Mouse (Mus musculus) gastrocnemius, postnatal 25 days (tissue): Measurements from ENCODE around the gene Cenph. TPM values are rescaled to one million over a fixed set of nuclear protein-coding genes. Genes with fewer than 3 reads are reported as not detected.
"Not testable (repeated sequence)": the region's sequence is repeated elsewhere in the genome, so short reads cannot be mapped to it uniquely, and the experiment has no call there.

ENCODE experiments used
- DNase-seq: peaks from one replicate; pipeline ENCODE4 v3.0.0; 2022
- total RNA-seq, 2 experiments: library from RNA; stranded (reverse); gene quantifications; 1 replicate in 1 of 2; 2 replicates in 1 of 2; pipeline ENCODE4 v1.2.3; 2021

The Cenph gene
- total RNA-seq, 2 experiments from 2014 or later = not detected

DNA sequence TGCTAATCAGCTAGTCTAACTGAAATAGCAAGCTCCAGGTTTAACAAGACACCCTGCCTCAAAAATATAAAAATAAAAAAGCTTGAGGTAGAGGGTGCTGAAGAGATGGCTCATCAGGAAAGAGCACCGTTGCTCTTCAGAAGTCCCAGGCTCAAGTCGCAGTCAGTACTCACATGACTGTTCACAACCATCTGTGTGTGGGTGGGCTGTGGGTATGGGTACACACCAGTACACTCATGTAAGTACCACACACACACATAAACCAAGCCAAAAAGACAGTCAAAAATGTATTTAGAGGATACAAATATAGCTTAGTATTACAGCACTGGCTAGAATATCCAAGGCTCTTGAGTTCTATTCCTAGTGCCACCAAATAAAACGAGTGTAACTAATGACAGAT is 29.6 kb downstream of the Cenph start:
- DNase-seq = no peak

DNA sequence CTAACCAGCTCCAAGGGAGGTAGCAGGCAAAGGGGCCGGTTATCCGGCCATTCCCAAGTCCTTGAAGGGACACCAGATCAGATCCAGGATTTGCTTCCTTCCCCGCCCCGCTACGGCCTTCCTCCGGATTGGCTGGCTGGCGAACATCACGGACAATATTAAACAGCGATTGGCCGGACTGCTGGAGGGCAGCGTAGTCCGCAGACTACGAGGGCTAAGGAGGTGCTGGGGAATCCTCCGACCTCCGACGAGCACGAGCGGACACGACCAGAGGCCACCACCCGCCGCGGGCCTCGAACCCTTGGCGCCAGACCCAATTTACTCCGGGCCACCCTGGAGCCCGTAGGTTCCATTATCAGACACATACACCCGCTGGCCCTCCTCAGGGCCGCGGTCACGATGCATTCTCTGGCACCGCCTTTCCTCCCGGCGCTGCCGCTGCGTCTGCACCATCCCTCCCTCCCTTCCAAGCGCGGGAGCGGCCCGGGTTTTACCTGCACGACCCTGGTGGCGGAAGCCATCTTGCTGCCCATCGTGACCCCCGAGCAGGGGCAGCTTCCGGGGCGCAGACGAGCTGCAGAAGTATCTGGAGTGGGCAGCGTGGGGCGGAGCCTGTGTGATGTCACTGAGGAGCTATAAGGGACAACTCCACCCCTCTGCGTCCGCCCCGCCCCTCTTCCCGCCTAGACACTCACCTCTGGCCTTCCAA is 31.5 kb downstream of the Cenph start, which contains the start of gene Mrps36:
Gene Mrps36 (minus strand): TSS at position 624 of the 709 bp plus-strand sequence.
- peak; percentile 91 for DNase-seq

DNA sequence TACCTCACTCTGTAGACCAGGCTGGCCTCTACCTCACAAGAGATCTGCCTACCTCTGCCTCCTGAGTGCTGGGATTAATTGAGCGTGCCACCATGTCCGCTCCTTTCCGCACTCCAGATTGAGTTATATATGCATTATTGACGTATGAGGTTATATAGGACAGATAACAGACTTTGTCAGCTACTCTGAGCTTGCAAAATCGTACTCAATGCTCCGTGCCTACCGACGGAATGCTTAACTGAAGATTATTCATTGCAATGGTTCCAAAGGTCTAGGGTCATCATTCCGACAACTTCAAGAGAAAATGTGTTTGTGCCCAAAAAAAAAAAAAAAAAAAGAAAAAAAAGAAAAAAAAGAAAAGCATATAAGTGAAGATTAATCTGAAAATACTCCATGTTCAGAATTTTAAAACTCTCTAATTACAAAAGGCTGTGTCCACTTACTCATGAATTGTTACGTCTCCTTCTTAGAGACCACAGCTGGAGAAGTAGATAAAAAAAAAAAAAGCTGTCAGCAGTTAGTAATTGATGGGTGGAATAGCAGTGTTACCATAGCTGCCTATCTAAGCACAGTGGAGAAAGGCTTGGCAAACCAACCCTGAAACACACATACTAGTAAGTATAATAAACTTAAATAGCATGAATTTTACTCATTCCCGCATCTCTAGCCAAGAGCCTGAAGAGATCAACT is 32.2 kb downstream of the Cenph start:
- DNase-seq = no peak

- no peak for DNase-seq
These were observed 32.9 kb downstream of the Cenph start for GRCm38 (mm10) chr13:100742831-100743230.

- no peak for DNase-seq
These were observed 42.9 kb downstream of the Cenph start for GRCm38 (mm10) chr13:100732756-100733155.

DNA sequence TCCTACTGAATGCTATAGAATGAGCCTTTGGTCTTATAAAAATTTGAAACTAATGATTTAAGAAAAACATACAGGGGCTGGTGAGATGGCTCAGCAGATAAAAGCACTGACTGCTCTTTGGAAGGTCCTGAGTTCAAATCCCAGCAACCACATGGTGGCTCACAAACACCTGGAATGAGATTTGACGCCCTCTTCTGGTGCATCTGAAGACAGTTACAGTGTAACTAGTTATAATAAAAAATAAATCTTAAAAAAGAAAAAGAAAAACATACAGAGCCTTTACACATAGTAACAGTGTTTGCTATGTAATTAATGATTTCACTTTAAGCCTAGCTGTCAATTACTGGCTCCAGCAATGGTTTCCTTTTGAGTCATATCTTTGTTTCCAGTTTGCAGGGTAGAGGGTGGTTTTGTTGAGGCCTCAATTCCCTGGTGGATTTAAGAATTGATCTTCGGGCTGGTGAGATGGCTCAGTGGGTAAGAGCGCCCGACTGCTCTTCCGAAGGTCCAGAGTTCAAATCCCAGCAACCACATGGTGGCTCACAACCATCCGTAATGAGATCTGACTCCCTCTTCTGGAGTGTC is 44.1 kb downstream of the Cenph start:
- DNase-seq = not testable (repeated sequence)

- peak; percentile 92 for DNase-seq
These were observed 44.9 kb downstream of the Cenph start, which contains the start of gene Cdk7 for GRCm38 (mm10) chr13:100730861-100731176. Gene Cdk7, minus strand, starts transcription at chr13:100730939.

DNA sequence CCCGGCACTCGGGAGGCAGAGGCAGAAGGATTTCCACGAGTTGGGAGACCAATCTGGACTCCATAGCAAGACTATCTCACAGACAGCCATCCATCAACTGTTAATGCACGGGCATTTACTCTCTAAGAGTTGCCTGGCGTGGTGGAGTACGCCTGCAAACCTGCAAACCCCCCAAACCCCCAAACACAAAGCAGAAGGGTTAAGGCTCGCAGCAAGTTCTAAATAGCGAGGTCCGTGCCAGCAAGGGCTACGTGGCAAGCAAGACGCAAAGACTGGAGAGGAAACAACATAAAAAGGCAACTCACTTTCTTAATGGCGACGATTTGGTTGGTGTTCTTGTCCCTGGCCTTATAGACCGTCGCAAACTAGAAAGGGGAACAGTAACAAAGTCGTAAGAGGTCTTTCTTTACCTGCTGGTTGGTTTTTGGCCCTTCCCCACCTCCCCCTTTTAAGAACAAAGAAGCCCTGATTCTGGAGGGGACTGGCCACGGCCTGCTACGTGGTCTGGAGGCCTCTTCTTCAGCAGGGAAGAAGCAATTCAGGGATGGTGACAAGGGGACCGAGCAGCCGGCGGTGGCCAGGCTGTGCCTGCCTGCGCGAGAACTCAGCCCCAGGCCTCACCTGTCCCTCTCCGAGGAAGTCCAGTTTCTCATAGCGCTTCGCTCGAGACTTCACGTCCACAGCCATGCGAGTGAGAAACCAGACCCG is 45.4 kb downstream of the Cenph start:
- no peak for DNase-seq

DNA sequence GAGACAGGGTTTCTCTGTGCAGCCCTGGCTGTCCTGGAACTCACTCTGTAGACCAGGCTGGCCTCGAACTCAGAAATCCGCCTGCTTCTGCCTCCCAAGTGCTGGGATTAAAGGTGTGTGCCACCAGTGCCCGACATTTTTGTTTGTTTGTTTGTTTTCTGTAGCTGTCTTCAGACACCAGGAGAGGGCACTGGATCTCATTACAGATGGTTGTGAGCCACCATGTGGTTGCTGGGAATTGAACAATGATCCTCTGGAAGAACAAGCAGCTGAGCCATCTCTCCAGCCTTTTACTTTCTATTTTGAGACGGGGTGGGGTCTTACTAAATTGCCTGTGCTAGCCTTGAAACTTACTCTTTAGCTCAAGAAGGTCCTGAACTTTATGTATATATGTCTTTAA is 47.2 kb downstream of the Cenph start:
- DNase-seq = not testable (repeated sequence)

DNA sequence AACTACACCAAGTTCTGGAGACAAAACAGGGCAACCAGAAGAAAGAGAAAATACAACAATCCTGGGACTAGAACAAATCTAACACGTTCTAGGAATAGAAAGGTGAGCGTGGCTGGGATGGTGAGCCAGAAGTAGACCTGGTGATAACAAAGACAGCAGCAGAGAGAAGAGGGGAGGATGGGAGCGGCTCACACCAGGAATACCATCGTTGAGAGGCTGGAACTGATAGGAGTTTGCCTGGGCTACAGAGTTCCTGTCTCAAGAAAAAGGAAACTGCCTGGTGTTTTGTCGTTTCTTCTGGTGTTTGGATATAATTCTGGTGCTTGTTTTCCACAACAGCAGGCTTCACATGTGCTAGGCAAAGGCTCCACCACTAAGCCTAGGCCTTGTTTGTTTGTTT is 47.6 kb downstream of the Cenph start:
- no peak for DNase-seq

DNA sequence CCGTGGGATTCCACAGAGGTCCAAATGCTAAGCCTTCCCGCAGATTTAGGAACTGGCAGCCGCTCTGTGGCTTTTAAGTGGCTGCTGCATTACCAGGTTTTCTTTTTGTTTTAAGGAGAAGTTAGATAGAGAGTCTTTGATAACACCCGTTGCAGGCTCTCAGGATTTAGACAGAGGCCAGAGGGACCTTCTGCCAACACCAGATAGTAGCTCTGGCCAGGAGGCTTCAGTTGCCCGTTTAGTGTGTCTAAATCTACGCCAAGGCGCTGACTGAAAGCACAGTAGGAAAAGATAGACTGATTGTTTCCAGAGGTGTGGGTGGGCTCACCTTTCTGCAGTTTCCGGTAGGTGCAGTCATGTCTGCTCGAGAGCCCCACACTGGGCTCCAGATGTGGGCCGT is 50.5 kb downstream of the Cenph start:
- no peak for DNase-seq

- peak; percentile 13 for DNase-seq
These were observed 51.5 kb downstream of the Cenph start for GRCm38 (mm10) chr13:100724051-100724754.

- no peak for DNase-seq
These were observed 54.0 kb downstream of the Cenph start for GRCm38 (mm10) chr13:100721656-100722055.

DNA sequence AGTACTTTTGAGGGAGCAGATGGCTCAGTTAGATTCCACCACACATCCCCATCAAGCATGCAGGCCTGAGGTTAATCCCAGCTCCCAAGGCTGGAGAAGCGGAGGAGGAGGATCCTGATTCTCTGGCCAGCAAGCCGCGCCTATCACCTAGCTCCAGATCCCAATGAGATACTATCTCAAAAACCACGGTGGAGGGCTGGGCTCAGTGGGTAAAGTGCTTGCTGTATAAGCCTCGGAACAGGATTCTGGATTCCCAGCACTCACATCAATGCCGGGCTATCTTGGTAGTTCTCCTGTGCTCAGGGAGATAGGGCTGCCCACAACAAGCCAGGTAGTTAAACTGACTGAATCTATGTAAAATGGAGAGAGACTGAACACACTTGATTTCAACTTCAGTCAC is 60.2 kb downstream of the Cenph start:
- DNase-seq = no peak

Other genes starting within 250 kb of the Cenph start
- under 1 TPM in 1 of 2 experiments, not detected in 1; 0.32 TPM for gene Ocln, start 223.2 kb downstream of the Cenph start, total RNA-seq
- under 1 TPM; 0.28 to 0.38 TPM for gene Marveld2, start 158.9 kb downstream of the Cenph start, total RNA-seq
- 10 to 100 TPM; 57.7 to 58.0 TPM for gene Ak6, start 124.9 kb downstream of the Cenph start, total RNA-seq
- gene Rad17, start 124.8 kb downstream of the Cenph start, total RNA-seq = 10 to 100 TPM in 1 of 2 experiments, 1 to 10 TPM in 1; 9.4 to 11.0 TPM
- 1 to 10 TPM; 5.7 to 9.2 TPM for gene Taf9, start 124.3 kb downstream of the Cenph start, total RNA-seq
- under 1 TPM; 0.18 to 0.43 TPM for gene Ccdc125, start 106.2 kb downstream of the Cenph start, total RNA-seq
- gene Cdk7, start 45.0 kb downstream of the Cenph start, total RNA-seq = 10 to 100 TPM; 11.2 to 13.5 TPM
- 100 to 1,000 TPM; 145 to 155 TPM for gene Mrps36, start 31.2 kb downstream of the Cenph start, total RNA-seq
- gene Ccnb1, start 10.7 kb upstream of the Cenph start, total RNA-seq = 1 to 10 TPM; 1.0 to 1.2 TPM
- gene Slc30a5, start 57.5 kb upstream of the Cenph start, total RNA-seq = 10 to 100 TPM; 10.5 to 11.3 TPM